Mouse (Mus musculus): ENCODE measurements around the gene Gm5157. TPM values are rescaled to one million over a fixed set of nuclear protein-coding genes. Genes with fewer than 3 reads are reported as not detected.

Gm5157 gene
- polyA plus RNA-seq (2015; fragmentation: Illumina TruSeq; extraction: RNeasy Lipid Tissue Mini Kit (QIAGEN cat#74804); ENCODE audit: insufficient read depth, low replicate concordance), result not detected

DNA sequence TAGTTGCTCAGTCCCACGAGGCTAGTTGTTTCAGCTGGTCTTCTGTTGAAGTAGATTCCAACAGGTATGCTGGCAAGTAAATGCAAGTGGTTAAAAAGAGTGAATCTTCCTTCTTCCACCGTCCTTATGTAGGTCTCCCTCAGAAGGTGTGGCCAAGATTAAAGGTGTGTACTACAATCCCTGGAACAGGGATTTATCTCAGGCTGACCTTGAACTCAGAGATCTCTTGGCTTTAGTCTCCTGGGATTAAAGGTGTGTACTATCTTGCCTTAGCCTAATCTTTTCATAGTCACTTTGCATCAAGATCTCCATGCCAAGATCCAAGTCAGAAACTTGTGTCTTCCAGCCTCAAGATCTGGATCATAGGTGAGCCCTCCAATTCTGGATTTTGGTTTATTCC is at the start of gene Gm5157:
Gm5157 (minus strand) TSS at position 101 of the 400 bp plus-strand sequence.

DNA sequence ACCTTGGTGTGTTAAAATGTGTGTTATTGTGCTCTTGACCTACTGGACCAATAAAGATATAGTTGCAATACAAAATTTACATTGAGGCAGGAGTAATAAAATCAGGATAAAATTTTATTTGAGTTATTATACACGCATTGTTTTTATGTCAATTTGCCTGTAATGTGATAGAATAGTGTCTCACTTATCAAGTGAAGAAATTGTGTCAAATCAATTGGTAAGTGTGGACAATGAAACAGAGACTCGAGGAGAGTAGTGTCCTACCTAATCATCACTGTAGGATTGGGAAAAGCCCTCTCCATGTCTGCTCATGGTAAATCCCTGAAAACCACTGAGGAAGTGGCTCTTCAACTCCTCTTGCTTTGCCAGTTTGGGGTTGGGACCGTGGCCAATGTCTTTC is 28.3 kb downstream of the Gm5157 start, which contains the start of gene Vmn1r123:
Vmn1r123 (plus strand) TSS at position 301 of the 400 bp plus-strand sequence.

Other genes starting within 250 kb of the Gm5157 start
- gene Vmn1r119, start 178.0 kb downstream of the Gm5157 start, polyA plus RNA-seq (2015; fragmentation: Illumina TruSeq; extraction: RNeasy Lipid Tissue Mini Kit (QIAGEN cat#74804); ENCODE audit: insufficient read depth, low replicate concordance), result not detected
- not detected for gene Vmn1r120, start 136.6 kb downstream of the Gm5157 start, polyA plus RNA-seq (2015; fragmentation: Illumina TruSeq; extraction: RNeasy Lipid Tissue Mini Kit (QIAGEN cat#74804); ENCODE audit: insufficient read depth, low replicate concordance)
- not detected for gene Vmn1r121, start 91.9 kb downstream of the Gm5157 start, polyA plus RNA-seq (2015; fragmentation: Illumina TruSeq; extraction: RNeasy Lipid Tissue Mini Kit (QIAGEN cat#74804); ENCODE audit: insufficient read depth, low replicate concordance)
- gene Vmn1r122, start 56.3 kb downstream of the Gm5157 start, polyA plus RNA-seq (2015; fragmentation: Illumina TruSeq; extraction: RNeasy Lipid Tissue Mini Kit (QIAGEN cat#74804); ENCODE audit: insufficient read depth, low replicate concordance), result not detected
- gene Vmn1r123, start 28.2 kb downstream of the Gm5157 start, polyA plus RNA-seq (2015; fragmentation: Illumina TruSeq; extraction: RNeasy Lipid Tissue Mini Kit (QIAGEN cat#74804); ENCODE audit: insufficient read depth, low replicate concordance), result not detected
- gene Vmn1r124, start 70.2 kb upstream of the Gm5157 start, polyA plus RNA-seq (2015; fragmentation: Illumina TruSeq; extraction: RNeasy Lipid Tissue Mini Kit (QIAGEN cat#74804); ENCODE audit: insufficient read depth, low replicate concordance), result not detected
- not detected for gene Vmn1r125, start 81.8 kb upstream of the Gm5157 start, polyA plus RNA-seq (2015; fragmentation: Illumina TruSeq; extraction: RNeasy Lipid Tissue Mini Kit (QIAGEN cat#74804); ENCODE audit: insufficient read depth, low replicate concordance)
- gene Vmn1r126, start 111.0 kb upstream of the Gm5157 start, polyA plus RNA-seq (2015; fragmentation: Illumina TruSeq; extraction: RNeasy Lipid Tissue Mini Kit (QIAGEN cat#74804); ENCODE audit: insufficient read depth, low replicate concordance), result not detected
- not detected for gene Vmn1r127, start 129.4 kb upstream of the Gm5157 start, polyA plus RNA-seq (2015; fragmentation: Illumina TruSeq; extraction: RNeasy Lipid Tissue Mini Kit (QIAGEN cat#74804); ENCODE audit: insufficient read depth, low replicate concordance)
- gene Vmn1r128, start 158.9 kb upstream of the Gm5157 start, polyA plus RNA-seq (2015; fragmentation: Illumina TruSeq; extraction: RNeasy Lipid Tissue Mini Kit (QIAGEN cat#74804); ENCODE audit: insufficient read depth, low replicate concordance), result not detected
- not detected for gene Vmn1r129, start 170.9 kb upstream of the Gm5157 start, polyA plus RNA-seq (2015; fragmentation: Illumina TruSeq; extraction: RNeasy Lipid Tissue Mini Kit (QIAGEN cat#74804); ENCODE audit: insufficient read depth, low replicate concordance)
- gene Gm6882, start 242.3 kb upstream of the Gm5157 start, polyA plus RNA-seq (2015; fragmentation: Illumina TruSeq; extraction: RNeasy Lipid Tissue Mini Kit (QIAGEN cat#74804); ENCODE audit: insufficient read depth, low replicate concordance), result not detected